Mouse (Mus musculus) CD4-positive helper T cell, adult 2 months (primary cell): Measurements from ENCODE around the gene Llph.
"Not testable (repeated sequence)": the region's sequence is repeated elsewhere in the genome, so short reads cannot be mapped to it uniquely, and the experiment has no call there.

Source experiments
- DNase-seq: peaks from one replicate; pipeline ENCODE4 v3.0.0-alpha.2; 2012; ENCODE audit warnings: low read depth, missing footprints, low spot score

The Llph gene

DNA sequence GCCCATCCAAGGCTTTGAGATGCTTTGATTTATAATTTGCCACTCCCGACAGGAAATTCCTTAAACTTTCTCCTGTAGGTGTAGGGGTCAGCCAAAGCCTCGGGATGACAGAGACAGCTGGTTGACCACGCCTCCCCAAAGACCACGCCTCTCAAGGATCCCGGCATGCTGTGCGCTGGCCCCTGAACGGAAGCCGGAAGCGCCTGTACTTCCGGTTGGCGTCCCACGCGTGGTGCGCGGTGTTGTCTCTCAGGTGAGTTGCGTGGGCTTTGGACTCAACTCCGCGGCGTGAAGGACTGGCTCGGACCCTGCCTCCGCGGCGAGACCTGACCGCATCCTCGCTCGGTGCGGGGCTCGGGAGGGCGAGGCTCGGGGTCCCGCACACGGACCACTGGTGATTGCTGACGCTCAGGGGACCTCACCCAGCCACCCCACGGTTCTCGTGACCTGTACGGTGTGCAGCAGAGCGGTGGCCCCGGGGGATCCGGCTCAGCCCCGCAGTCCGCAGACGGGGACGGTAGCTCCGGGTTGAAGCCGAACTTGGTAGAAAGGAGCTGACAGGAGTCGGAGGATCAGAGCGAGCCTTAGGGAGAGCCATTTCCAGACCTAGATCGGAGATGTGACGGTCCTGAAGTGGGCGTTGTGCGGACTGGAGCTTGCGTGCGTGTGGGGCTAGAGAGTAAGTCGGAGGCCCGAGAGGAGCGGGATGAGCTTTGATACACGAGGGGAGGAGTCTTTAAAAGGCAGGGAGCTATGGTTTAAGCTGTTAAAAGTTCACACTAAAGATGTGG, at the start of gene Llph:
Gene Llph (plus strand): TSS at position 200 of the 791 bp plus-strand sequence.
- DNase-seq: peak; percentile 87

DNA sequence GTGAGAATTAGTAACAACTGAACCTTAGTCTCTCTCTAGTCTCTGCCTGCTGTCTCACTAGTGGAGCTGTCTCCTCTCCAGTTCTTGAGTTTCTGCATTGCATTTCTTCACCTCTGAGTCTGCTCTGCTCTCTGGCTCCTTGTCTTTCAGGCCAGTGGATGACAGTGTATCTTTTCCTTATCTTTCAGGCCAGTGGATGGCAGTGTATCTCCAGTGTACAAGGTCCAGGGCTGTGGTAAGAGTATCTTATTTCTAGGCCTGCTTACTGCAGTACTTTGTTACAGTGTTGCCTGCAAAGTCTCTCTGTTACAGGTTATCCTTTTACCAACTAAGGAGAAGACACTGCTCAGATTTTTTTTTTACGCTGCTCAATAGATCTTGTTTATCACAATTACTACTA, 44.0 kb upstream of the Llph start:
- DNase-seq: peak; percentile 42

DNA sequence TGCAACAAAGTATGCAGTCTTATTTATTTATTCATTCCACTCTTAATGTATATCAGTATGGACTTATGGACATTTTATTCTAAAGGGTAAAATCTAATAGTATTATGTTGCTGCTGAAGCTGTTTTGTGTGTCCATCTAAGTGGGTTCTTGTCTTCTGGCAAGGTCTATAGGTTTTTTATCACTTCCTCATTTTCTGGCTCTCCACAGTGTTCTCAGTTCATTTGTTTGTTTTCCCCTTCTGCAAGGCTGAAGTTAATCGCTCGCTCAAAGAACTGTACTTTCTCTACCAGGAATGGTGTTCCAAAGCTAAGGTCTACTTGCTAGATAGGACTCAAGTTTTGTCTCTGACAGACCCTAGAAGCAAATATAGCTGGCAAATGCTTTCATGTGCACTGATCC, 43.5 kb upstream of the Llph start:
- DNase-seq: no peak

DNA sequence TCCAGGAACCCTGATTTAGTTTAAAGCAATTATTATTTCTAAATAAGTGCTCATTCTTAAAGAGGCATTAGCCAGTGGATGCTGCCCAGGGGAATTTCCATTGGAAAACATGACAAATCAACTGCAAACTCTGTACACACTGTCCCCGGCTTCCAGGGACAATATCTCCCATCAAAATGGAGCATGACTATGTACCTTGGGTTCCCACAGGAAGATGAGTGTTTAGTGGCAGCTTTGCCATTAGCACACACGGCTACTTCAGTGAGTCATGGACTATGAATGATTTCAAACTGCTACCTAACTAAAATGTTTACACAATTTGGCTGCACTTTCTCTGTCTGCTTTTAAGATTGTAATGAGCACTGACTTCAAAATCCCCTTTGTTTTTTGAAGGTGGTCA, 38.4 kb upstream of the Llph start:
- no peak for DNase-seq

DNA sequence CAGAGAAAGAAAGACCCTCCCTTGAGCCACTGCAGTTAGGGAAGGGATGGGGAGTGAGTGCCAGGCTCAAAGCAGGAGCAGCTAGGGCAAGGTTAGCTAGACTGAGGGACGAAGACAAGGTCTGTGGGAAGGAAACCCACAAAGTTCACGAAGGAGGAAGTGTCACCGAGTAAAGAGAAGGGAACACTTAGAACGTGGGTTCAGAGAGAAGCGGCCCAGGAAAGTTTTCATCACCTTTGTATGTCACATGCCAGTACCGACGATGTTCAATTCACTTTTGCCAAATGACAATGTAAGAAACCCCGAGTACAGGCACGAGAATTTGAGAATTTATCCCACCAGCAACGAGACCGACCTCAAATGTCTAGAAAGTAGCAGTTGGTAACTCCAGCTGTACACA, 37.6 kb upstream of the Llph start:
- DNase-seq: peak; percentile 22

DNA sequence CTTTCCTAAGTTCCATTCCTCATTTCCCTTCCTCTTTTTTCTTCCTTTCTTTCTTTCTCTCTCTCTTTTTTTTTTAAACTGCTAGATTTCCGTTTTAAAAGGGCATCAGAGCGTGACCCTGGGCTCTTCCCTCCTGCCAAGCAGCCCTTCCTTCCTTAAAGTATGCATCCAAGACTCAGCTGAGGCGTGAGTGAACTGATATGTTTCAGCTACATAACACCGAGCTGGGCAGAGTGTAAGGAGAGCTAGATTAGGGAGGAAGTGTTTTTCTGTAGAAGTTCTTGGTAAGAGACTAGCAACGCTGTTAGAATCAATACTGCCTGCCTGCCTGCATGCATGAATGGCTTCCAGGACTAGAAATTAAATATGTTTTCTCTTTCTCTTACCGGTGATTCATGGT, 37.1 kb upstream of the Llph start:
- no peak for DNase-seq

DNA sequence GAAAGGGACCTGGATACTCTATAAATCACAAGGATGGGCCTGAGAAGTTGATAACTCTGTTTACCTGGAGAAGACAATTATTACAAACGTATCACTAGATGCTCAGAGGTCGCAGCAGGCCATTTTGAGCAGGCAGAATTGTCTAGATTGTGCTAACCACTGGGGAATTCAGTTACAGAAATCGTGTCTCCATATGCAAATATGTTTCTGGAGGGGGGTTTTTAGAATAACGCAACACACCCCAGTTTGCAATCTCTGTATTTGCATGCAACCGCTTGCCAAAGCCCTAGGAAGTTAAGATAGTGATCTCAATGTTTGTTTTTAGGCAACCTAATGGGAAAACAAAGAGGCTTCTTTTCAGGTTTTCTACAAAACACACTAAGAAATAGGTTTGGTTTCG, 35.7 kb upstream of the Llph start:
- peak; percentile 45 for DNase-seq

DNA sequence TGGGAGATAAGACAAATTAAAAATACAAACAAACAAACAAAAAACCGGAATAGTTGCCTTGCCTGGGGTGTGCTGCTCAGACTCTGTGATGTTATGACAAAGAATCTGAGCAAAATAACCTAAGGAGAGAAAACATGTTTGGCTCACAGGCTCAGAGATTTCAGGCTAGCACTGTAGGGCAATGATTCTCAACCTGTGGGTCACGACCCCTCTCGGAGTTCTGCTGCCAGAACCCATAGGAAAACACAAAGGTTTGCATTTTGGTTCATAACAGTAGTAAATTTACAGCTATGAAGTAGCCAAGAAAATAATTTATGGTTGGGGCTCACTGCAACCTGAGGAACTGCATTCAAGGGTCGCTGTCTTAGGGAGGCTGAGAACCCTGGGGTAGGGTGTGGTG, 34.6 kb upstream of the Llph start:
- no peak for DNase-seq

DNA sequence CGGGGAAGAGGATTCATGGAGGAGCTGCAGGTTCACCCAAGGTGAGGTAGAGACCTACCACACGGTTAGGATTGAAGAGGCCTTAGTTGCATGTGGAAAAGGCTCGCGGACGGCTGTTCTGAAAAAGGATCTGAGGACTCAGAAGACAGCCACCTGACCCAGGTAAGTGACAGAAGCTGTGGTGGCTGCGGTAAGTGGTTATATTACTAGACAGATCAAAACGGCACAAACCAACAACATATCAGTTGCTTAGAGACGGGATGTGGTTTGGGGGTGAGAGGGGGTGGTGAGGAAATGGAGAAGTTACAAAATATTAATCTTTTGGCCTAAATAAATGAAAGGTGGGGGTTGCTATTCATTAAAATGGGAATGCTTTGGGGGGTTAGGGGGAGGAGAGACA, 33.6 kb upstream of the Llph start:
- peak; percentile 84 for DNase-seq

DNA sequence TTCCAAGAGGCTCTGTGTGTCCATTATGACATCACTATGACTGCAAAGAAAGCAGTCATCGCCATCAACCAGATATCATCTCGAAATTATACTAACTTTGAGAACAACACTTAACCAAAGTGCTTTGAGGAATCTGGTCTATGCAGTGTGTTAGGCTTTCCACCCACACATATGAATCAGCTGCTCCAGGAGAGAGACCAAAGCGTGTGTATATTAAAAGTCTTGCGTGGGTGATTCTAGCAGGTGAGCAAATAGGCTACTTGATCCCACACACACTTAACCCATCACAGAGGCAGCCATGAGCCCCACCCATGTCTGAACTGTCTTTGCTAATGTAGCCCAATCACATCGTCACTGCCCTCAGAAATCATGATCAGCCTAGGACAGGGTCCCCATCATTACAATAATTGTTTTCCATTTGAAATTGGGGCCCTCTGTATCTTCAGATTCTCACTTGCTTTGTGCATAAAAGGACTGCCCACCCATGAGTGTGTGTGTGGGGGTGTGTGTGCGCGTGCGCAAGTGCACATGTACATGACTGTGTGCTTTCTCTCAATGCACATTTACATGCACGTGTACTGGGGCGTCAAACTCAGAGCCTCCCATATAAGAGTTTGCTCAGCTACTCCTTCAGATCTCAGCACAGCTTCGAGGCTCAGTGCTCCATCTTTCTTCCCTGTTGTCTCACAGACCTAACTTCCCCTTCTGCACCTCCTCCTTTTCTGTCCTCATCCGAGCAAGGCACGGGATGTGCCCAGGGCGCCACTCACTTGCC, 29.6 kb upstream of the Llph start:
- DNase-seq: peak; percentile 63

DNA sequence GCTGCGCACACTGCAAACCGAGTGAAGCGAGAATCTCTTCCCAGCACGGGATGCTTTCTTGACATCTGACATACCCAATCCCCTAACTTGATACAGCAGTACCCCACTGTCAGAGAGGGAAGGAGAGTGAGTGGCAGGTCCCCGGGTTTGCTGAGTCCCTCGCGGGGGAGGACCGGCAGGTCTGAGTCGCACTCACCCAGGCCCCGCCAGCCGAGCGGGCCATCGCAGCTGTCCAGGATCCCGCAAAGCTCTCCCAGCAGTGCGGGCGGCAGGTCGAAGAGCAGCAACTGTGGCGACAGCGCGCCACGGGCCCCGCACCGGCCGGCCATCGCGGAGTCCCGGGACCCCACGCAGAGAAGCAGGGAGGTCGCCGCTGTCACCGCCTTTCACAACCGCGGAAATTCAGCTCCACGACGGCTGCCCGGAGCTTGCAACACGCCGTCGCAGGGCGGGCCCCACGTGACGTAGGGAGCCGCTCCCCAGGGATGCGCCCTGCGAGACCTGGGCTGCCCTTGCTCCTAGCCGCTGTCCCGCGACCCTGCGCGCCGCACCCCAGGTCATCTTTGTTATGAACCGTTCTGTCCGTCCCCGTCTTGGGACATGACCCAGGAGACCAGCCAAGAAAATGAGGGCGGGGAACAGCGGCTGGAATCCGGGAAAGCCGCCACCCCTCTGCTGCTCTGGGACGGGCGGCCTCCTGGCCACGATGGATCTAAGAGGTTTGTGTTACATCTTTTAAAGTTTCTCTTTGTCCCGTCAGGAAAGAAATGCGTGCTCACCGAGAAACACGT, 25.5 kb upstream of the Llph start, which contains the start of gene Tmbim4:
Gene Tmbim4 (plus strand): TSS at position 460 of the 791 bp plus-strand sequence.
- peak; percentile 62 for DNase-seq

DNA sequence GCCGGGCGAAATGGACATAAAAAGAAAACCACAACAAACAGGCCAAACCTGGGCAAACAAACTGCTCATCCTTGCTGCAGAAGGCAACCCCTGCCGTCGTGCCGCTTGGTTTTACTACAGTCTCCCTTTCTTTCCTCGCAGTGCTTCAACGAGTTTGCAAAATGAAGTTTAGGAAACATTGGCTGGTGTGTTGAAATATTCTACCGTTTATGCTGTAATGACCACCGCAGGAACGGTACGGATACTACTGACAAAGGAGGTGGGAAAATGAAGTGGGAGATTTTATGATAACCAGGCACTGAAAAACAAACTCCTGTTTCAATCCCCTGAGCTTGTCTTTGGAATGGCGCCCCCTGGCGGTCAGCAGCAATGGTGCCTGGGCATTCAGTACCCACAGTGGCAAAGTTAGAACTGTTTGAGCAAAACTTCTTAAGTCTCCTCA, 24.9 kb upstream of the Llph start, which contains the start of gene Irak3:
Gene Irak3 (minus strand): TSS at position 170 of the 442 bp plus-strand sequence.
- DNase-seq: peak; percentile 80

DNA sequence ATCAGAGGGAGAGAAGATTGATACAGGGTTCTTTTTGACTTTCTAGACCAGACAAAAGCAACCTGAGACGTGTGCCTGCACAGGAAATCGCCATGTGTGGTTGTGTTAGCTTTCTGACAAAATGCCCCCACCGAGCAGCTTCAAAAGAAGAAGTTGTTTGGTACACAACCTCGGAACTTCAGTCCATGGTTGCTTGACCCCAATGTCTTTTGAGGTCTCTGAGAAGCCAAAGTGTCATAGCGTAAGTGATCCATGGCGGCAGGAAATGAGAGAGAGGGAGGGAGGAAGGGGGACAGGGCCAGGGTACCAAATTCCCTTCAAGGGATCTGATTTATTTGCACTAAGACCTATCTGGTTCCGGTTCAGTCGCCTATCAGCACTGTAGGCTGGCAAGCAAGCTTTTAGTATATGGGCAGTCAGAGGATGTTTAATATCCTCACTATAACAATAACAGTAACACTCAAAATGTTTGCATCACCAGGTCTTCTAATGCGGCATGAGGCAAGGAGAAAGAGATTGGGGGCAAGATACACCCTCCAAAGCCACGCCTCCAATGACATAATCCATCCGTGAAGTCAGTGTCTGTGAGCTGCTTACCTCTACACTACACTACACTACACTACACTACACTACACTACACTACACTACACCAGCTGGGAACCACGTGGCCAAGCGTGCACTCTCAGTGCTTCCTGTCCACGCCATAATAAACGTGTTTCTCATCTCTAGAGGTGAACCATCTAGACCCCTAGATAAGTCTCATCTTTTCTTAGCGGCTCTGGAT, 24.2 kb upstream of the Llph start:
- DNase-seq: peak; percentile 23

DNA sequence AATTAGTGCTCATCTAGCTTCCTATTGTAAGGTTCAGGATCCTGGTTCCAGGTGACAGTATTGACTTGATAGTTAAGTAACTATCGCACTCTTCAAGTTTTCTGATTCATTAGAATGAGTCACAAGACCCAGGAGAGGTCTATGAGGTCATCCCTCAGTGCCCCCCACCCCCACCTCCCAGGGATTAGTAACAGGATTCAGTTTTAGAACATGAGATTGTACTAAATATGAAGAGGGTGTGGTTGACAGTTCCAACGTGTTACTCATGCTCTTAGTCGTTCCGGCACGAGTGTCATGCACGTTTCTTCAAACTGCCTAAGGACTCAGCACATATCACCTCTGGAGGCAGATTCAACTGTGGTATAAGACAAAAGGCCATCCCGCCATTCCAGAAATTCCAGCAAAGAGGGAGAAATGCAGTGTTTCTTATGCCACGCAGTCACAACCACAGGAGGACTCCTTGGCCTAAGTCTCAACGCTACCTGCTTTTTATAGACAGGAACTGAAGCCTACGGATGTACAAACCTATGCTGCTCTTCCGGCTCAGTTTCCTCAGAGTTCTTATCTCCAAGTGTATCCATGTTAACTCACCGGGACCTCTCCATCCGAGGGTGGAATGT, 22.2 kb upstream of the Llph start:
- DNase-seq: no peak

DNA sequence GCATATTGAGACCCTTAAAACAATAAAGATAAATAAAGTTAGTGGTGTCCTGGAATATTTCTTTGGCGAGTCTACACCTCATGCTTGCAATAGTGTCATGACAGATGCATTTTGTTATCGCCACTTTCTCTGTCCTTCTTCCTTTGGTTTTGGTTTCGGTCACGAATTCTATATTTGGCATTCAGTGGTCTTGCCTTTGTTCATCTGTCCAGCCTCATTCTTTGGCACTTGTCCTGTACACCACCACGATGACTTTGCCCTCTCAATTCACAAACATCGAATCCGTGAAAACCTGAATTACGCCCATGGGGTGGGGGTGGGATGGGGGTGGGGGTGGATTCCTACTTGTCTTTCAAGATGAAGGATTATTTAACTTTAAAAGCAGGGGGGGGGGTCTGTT, 18.9 kb upstream of the Llph start:
- no peak for DNase-seq

DNA sequence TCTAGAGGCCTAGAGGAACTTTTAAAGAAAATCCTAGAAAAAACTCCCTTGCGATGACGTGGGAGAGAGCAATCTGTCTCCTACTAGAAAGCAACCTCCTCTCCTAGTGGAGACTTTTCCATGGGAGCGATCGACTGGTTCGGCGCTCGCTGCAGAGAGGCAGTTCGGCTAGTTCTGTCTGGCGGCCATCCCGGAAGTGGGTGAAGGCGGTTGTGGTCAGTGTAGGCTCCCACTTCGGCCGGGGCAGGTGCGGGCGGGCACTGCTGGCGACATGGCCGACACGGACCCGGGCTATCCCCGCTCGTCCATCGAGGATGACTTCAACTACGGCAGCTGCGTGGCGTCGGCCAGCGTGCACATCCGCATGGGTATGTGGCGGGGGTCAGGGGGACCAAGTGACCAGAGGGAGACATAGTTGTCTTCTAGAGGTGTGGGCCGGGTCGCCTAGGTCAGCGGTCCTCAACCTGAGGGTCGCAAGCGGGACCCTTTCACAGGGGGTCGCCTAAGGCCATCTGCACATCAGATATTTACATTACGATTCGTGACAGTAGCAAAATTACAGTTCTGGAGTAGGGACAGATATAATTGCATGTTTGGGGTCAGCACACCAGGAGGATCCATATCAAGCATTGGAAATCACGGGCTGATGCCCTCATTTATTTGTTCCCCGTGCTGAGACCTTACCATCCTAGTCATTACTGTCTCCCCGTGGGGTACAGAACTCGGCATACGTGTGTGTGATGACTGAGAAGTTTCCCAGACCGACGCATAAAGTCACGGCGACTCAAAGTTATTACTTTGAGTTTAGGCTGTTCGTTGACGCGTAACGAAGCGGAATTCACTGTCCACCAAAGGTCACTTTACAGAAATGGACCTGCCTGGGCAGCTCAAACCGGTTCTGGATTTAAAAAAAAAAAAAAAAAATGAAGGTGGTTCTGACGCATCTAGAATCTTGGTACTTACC, 18.0 kb upstream of the Llph start:
- peak; percentile 62 for DNase-seq

DNA sequence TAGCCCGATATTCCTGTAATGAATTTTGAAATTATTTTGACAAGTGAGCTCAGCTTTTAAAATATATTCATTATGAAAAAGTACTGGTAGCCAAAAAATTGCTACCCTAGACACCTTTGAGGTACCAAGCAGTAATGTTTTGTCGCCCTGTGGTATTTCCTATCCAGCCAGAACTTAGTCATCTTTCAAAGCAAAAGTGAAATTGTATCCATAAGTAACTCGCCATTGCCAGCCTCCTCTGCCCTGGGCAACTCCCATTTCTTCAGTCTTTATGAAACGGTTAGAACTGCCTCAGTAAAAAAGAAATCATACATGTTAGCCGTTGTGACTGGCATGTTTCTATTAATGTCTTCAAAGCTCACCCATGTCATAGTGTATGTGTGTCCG, 17.3 kb upstream of the Llph start:
- peak; percentile 50 for DNase-seq

DNA sequence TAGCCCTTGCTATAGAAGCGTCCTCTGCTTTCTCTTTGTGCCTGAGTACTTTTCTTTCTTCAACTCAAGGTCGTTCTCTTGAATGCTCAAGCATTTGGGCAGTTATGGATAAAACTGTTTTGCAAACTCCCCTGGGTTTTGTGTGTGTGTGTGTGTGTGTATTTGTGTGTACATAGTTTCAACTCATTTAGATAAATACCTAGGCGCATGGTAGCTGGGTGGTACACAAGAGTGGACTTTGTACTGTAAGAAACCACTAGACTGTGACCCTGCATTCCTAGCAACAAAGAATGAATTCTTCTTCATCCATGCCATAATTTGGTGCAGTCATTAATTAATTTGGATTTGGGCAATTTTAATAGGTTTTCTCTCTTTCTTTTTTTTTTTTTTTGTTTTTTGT, 16.8 kb upstream of the Llph start:
- DNase-seq: no peak

DNA sequence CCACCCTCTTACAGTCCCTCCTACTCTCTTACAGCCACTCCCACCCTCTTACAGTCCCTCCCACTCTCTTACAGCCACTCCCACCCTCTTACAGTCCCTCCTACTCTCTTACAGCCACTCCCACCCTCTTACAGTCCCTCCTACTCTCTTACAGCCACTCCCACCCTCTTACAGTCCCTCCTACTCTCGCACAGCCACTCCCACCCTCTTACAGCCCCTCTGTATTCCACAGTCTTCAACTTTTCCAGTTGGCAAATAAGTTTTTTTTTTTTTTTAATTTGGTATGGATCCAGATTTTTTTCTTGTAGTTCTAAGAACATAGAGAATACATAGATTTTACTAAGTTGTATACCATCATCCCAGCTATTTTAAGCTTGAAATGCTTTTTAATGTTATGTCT, 9.8 kb upstream of the Llph start:
- DNase-seq: not testable (repeated sequence)

DNA sequence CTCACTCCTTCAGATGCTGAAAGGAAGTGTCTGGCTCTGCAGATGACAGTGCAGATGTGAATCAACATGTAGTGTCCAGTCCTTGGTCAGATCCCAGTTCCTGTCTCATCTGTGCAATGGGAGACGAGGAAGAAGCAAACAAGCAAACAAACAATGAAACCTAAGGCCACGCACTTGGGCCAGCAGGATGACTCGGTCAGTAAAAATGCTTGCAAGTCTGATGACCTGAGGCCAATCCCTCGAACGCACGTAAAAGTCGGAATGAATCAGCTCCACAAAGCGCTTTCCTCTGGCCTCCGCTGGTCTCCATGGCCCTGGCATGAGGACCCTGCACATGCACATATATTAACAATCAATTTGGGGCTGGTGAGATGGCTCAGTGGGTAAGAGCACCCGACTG, 7.9 kb upstream of the Llph start:
- DNase-seq: no peak
